Mouse (Mus musculus) kidney, embryonic 16.5 days (tissue): ENCODE data around the gene Npepl1. TPM values are rescaled to one million over a fixed set of nuclear protein-coding genes. Genes with fewer than 3 reads are reported as not detected.

Experiments
- ATAC-seq: fragments of 200-750 bp; cut with Nextera tagmentation; 2 replicates; pipeline ENCODE4 v1.8.0; 2017; ENCODE audit warnings: moderate TSS enrichment; ENCODE audit not compliant: low FRiP score, low TSS enrichment
- H3K27ac ChIP-seq: fragments of 300-500 bp; sonication (generic); 2 replicates; pipeline ENCODE4 v1.5.1; 2014; ENCODE audit warnings: low read length
- H3K27me3 ChIP-seq: fragments of 300-500 bp; sonication (generic); 2 replicates; pipeline ENCODE4 v1.6.1; 2014; ENCODE audit warnings: low read length, control low read depth, mixed read lengths; ENCODE audit not compliant: insufficient read depth
- H3K36me3 ChIP-seq: fragments of 300-500 bp; sonication (generic); 2 replicates; pipeline ENCODE4 v1.6.1; 2014; ENCODE audit warnings: low read length, control low read depth, mixed read lengths; ENCODE audit not compliant: insufficient read depth
- H3K4me1 ChIP-seq: fragments of 300-500 bp; sonication (generic); 2 replicates; pipeline ENCODE4 v1.6.1; 2014; ENCODE audit warnings: low read length, control low read depth, mixed read lengths; ENCODE audit not compliant: insufficient read depth
- H3K4me2 ChIP-seq: fragments of 300-500 bp; sonication (generic); replicated peaks from 2 replicates; pipeline ENCODE4 v1.6.1; 2014; ENCODE audit warnings: low read depth, low read length
- H3K4me3 ChIP-seq: fragments of 300-500 bp; sonication (generic); 2 replicates; pipeline ENCODE4 v1.5.1; 2014; ENCODE audit warnings: mild to moderate bottlenecking, low read length
- H3K9ac ChIP-seq: fragments of 300-500 bp; sonication (generic); replicated peaks from 2 replicates; pipeline ENCODE4 v1.6.1; 2014; ENCODE audit warnings: low read length
- H3K9me3 ChIP-seq: fragments of 300-500 bp; sonication (generic); 2 replicates; pipeline ENCODE4 v1.6.1; 2016; ENCODE audit warnings: low read length, control low read depth
- WGBS: fragments of 180-500 bp; shearing (Covaris S2); extraction: QIAGEN DNeasy Blood & Tissue Kit; methylation state at CpG from one replicate; pipeline ENCODE4 v1.1.7; 2014; 5-methylcytosine and 5-hydroxymethylcytosine counted together
- polyA plus RNA-seq: library from polyadenylated mRNA; unstranded; fragments of >200 nt; fragmentation: Nextera tagmentation; extraction: Ambion mirVana; gene quantifications from 2 replicates; pipeline ENCODE4 v1.2.1, GENCODE M21; 2015

Gene Npepl1
- polyA plus RNA-seq, 1 experiment from 2014 or later, result 51.9 TPM

- no peak overlapping the region for H3K9ac ChIP-seq
- H3K4me2 ChIP-seq, result no peak overlapping the region
- no peaks in the 10 kb centered on the region for H3K27me3 ChIP-seq
- no peak overlapping the region for H3K27ac ChIP-seq
- H3K4me3 ChIP-seq, result no peak overlapping the region
- peaks cover 14% of the 10 kb centered on the region; the same call in 1 of the 2 replicates for H3K9me3 ChIP-seq
- peaks cover 48% of the 10 kb centered on the region for H3K36me3 ChIP-seq
- H3K4me1 ChIP-seq, result peaks cover 1% of the 10 kb centered on the region
- WGBS, result 73% methylated on average over 12 of the region's 12 CpGs
- peak; percentile 40 for ATAC-seq
Observed at GRCm38 (mm10) chr2:174121411-174121947, 11.3 kb downstream of the Npepl1 start.

- peaks cover 14% of the 10 kb centered on the region; the same call in 1 of the 2 replicates for H3K9me3 ChIP-seq
- 90% methylated on average over 2 of the region's 2 CpGs for WGBS
Observed at GRCm38 (mm10) chr2:174122331-174122730, 12.2 kb downstream of the Npepl1 start.

DNA sequence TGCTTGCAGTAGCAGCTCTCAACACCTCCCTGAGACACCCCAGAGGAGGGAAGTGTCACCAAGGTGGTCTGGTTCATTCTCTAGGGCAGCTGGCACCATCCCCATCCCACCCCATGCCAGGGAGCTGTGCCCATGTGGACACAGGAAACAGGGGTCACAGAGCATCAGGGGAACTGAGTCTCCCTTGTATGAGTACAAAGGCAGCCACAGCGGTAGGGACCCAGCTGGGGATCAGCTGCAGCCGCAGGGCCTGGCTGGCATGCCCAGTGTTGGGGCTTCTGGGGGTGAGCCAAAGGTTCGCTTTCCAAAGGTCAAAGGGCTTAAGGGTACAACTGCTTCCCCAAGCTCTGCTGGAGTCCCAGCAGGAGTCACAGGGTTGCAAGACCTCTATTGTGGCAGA, 13.6 kb downstream of the Npepl1 start:
- Histone ChIP-seq H3K36me3 (peaks cover 39% of the 10 kb centered on the region), H3K9me3 (peaks cover 14% of the 10 kb centered on the region; the same call in 1 of the 2 replicates), H3K9ac (no peak overlapping the region), H3K4me3 (no peak overlapping the region), H3K27ac (no peak overlapping the region), H3K4me2 (no peak overlapping the region), H3K27me3 (no peaks in the 10 kb centered on the region), H3K4me1 (peaks cover 10% of the 10 kb centered on the region)
- ATAC-seq, result no peak
- WGBS, result 83% methylated on average over 3 of the region's 3 CpGs

More at GRCm38 (mm10) chr2:174122331-174122730, 12.2 kb downstream of the Npepl1 start:
- Histone ChIP-seq H3K36me3 (peaks cover 46% of the 10 kb centered on the region), H3K4me3 (no peak overlapping the region), H3K27me3 (no peaks in the 10 kb centered on the region), H3K4me1 (peaks cover 10% of the 10 kb centered on the region), H3K4me2 (no peak overlapping the region), H3K27ac (no peak overlapping the region), H3K9ac (no peak overlapping the region)
- ATAC-seq, result no peak

DNA sequence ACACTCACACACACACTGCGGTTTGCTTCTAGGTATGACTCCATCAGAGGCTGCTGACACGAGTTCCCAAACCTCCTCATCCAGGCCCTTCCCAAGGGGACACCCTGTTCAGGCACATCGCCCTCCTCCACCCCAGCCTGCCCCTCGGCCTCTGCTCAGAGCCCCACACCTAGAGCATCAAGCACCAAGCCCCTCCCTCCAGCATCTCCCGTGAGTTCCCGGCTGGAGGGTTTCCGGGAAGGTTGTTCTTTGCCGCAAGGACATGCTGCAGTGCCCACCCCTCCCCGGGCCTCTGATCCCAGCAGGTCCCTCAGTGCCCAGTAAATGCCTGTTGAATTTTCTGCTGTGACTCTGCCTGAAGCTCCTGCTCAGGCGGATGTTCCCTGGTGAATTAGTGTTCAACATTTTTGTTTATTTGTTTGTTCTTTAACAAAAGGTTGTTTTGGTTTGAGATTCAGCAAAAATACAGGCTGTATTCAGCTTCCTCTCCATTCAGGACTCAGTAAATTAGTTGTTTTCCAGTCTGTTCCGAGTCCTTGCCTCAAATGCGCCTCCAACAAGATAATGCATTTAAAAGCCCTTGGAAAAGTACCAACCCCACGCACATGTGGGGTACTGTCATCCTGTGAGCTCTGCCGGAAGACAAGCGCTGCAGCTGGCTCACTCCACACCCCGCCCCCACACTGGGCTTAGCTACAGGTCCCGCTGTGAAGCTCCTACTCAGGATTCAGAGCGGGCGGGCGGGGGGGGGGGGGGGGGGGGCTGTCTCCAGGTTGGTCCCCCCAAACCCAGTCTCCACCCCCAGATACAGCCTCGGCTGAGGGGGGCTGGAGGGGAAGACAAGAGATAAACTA, 16.6 kb downstream of the Npepl1 start:
- peaks cover 14% of the 10 kb centered on the region; the same call in 1 of the 2 replicates for H3K9me3 ChIP-seq
- H3K27ac ChIP-seq, result no peak overlapping the region
- peaks cover 10% of the 10 kb centered on the region for H3K4me1 ChIP-seq
- ATAC-seq, result peak; percentile 67
- peaks cover 18% of the 10 kb centered on the region for H3K36me3 ChIP-seq
- no peaks in the 10 kb centered on the region for H3K27me3 ChIP-seq
- peak overlapping the region; percentile 37 for H3K9ac ChIP-seq
- WGBS, result 11% methylated on average over 19 of the region's 21 CpGs
- peak overlapping the region; percentile 39 for H3K4me2 ChIP-seq
- peak overlapping the region; percentile 0; the same call in 1 of the 2 replicates for H3K4me3 ChIP-seq

DNA sequence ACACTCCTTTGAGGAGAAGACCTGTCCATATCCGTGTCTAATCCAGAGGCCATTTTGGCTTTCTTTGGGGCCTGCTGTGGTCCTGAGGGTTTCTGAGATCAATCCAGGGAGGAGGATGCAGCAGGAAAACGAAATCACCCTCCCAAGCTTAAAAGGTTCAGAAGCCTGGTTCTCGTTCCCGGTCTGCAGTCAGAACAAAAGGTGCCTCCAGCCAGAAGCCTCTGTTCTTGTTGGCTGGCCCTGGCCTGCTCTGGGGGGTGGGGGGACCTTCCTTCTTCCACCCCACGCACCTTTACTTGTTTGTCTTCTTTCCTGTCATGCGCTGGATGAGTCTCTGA, 17.2 kb downstream of the Npepl1 start:
- H3K9me3 ChIP-seq, result peaks cover 14% of the 10 kb centered on the region; the same call in 1 of the 2 replicates
- no peak overlapping the region for H3K27ac ChIP-seq
- no peaks in the 10 kb centered on the region for H3K27me3 ChIP-seq
- peak overlapping the region; percentile 37 for H3K9ac ChIP-seq
- peaks cover 18% of the 10 kb centered on the region for H3K36me3 ChIP-seq
- H3K4me1 ChIP-seq, result peaks cover 10% of the 10 kb centered on the region
- peak overlapping the region; percentile 39 for H3K4me2 ChIP-seq
- ATAC-seq, result no peak
- 39% methylated on average over 6 of the region's 6 CpGs for WGBS
- no peak overlapping the region for H3K4me3 ChIP-seq

DNA sequence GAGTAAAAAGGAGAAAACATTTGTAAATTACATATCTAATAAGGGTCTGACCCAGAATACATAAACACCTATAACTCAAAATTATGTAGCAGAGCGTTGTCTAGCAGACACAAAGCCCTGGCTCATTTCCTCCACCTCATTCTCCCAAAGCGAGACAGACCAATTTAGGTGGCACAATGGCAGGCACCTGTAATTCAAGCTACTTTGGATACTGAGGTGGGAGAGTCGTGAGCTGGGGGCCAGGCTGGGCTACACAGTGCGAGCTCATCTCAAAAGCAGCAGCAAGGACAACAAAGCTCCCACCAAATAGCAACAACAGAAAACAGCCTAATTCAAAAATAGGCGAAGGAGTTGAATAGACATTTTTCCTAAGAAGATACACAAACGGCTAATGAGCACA, 18.8 kb downstream of the Npepl1 start:
- H3K4me1 ChIP-seq, result peaks cover 10% of the 10 kb centered on the region
- H3K27ac ChIP-seq, result no peak overlapping the region
- H3K9ac ChIP-seq, result no peak overlapping the region
- peaks cover 13% of the 10 kb centered on the region; the same call in 1 of the 2 replicates for H3K9me3 ChIP-seq
- no peak overlapping the region for H3K4me3 ChIP-seq
- no peak for ATAC-seq
- no peak overlapping the region for H3K4me2 ChIP-seq
- no peaks in the 10 kb centered on the region for H3K27me3 ChIP-seq
- H3K36me3 ChIP-seq, result peaks cover 8% of the 10 kb centered on the region
- 86% methylated on average over 6 of the region's 6 CpGs for WGBS

- Histone ChIP-seq H3K4me3 (no peak overlapping the region), H3K9ac (no peak overlapping the region), H3K36me3 (no peaks in the 10 kb centered on the region), H3K4me2 (no peak overlapping the region), H3K27me3 (no peaks in the 10 kb centered on the region), H3K4me1 (peaks cover 10% of the 10 kb centered on the region), H3K27ac (no peak overlapping the region), H3K9me3 (no peaks in the 10 kb centered on the region)
- ATAC-seq, result no peak
- 70% methylated on average over 8 of the region's 8 CpGs for WGBS
Observed at GRCm38 (mm10) chr2:174130468-174131097, 20.4 kb downstream of the Npepl1 start.

- no peak overlapping the region for H3K4me2 ChIP-seq
- 69% methylated on average over 8 of the region's 8 CpGs for WGBS
- no peaks in the 10 kb centered on the region for H3K27me3 ChIP-seq
- H3K9me3 ChIP-seq, result no peaks in the 10 kb centered on the region
- no peak overlapping the region for H3K9ac ChIP-seq
- no peak overlapping the region for H3K27ac ChIP-seq
- no peak overlapping the region for H3K4me3 ChIP-seq
- no peaks in the 10 kb centered on the region for H3K36me3 ChIP-seq
- no peaks in the 10 kb centered on the region for H3K4me1 ChIP-seq
- no peak for ATAC-seq
Observed at GRCm38 (mm10) chr2:174132413-174132969, 22.3 kb downstream of the Npepl1 start.

DNA sequence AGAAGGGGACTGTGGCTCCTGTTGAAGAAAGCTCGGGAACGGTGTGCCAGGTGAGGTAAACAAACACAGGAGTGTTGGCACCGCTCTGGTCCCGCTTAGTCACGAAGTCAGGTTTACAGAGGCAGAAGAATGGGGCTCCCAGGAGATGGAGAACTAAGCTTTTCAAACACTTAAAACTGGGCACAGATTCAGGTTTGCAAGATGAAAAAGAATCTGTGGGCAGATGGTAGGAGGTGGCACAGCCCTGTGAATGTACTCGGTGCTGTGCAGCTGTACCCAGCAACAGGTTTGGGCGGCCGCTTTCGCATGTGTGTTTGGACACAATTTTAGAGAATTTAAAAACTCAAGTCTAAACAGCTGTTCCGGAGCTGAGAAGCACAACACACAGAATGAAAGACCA, 48.9 kb downstream of the Npepl1 start:
- WGBS, result 93% methylated on average over 10 of the region's 10 CpGs
- no peak for ATAC-seq
- no peak overlapping the region for H3K27ac ChIP-seq
- no peaks in the 10 kb centered on the region; the same call in 1 of the 2 replicates for H3K9me3 ChIP-seq
- no peaks in the 10 kb centered on the region for H3K36me3 ChIP-seq
- H3K27me3 ChIP-seq, result no peaks in the 10 kb centered on the region
- H3K4me2 ChIP-seq, result no peak overlapping the region
- no peaks in the 10 kb centered on the region for H3K4me1 ChIP-seq
- no peak overlapping the region for H3K9ac ChIP-seq
- H3K4me3 ChIP-seq, result no peak overlapping the region
